Mouse (Mus musculus): ENCODE results near the gene Dbh.
A peak's percentile ranks its signal among the peaks of the same experiment; 100 is the strongest.

Gene Dbh

GRCm38 (mm10) chr2:27163851-27164250 lies 1.2 kb upstream of the Dbh start:
- DNase-seq (ENCODE audit: low spot score in 2 of 2): no peak

DNA sequence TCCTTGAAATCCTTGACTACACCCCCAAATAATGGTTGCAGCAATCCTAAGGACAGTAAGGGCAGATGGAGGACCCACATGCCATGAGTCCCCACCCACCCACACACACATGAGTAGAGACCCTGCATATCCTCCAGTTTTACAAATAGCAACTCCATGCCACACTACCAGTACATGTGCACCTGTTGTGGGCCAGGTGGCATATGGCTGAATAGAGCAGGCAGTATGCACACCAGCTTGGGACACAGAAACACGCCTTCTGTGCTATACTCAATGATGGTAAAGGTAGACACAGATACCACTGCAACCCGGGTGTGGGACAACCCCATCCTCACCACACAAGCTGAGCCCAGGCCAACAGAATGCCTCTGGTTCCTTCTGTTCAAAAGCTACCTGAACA lies 1.0 kb downstream of the Dbh start:
- DNase-seq (ENCODE audit: low spot score in 2 of 2): no peak

DNA sequence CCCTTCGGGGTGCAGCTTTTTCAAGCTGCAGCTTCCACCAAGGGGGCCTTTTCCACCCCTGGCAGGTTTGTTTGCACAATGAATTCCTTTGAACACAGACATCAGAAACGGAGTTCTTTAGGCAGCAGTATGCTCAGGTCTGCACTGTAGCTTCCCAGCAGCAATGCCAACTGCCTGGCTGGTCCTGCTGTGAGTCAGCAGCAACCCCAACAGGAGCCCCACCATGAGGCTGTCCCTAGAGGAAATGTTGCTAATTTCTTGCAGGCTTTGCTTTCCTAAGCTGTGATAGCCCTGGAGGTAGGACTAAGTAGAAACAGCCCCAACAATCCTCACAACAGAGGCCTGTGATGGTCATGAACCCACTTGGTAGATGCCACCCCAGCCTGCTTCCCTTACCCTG lies 2.0 kb downstream of the Dbh start:
- DNase-seq (ENCODE audit: low spot score in 2 of 2): no peak

DNA sequence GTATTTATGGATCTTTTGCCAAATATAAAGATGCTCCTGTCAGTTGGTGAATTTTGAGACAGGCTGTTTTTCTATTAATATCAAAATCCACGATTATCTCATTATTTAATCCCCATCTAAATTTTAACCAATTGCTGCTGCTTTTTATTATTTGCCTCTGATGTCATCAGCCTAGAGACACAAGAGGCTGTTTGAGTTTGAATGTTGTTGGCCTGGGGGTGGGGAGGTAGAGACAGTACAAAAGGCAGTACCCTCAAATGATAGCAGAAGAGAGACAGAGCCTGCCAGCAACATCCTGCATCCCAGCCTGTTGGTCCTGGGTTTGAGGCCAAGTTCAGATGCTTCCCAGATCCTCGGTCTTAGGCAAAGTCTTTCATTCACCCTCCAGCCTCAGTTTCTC lies 9.2 kb downstream of the Dbh start:
- no peak for DNase-seq (ENCODE audit: low spot score in 2 of 2)

DNA sequence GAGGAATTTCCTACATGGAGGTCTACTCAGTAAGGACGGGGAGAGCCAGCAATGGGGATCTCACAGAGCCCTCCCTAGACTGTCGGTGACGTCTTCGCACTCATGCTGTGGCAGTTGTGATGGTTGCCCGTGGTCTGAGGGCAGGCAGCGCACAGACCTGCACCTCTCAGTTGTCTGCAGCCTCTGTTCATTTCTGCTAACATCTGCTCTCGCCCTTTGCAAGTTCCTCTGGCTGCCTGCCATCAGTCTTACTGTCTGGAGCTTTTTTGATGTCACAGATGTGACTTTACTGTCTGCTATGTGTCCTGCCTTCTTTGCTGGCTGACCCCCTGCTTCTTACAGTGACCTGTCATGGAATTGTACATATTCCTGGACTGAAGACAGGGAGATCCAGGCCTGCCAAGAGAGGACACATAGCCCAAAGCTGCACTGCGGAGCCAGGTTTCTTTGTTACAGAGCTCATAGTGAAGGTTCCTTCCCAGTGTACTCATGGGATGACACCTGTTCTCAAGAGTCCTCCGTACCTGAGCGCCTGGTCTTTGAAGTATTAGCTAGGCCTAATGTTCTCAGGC lies 10.7 kb downstream of the Dbh start:
- DNase-seq (ENCODE audit: low spot score in 2 of 2): no peak

DNA sequence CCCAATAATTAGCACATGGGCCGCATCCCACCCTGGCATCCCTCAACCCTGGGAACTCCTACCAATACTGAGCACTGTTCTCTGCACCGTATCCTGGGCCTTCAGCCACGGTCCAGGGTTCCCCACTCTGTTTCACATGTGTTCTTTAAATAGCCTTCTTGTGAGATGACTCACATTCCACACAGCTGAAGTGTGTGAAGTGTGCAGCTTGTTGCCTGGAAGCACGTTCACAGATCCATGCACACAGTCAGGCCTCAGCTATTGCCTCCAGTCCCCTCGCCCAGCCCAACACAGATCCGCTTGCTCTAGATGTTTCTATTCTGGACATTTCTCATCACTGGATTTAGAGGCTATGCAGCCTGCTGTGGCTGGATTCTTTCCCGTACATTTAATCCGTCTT lies 14.1 kb downstream of the Dbh start:
- no peak for DNase-seq (ENCODE audit: low spot score in 2 of 2)

DNA sequence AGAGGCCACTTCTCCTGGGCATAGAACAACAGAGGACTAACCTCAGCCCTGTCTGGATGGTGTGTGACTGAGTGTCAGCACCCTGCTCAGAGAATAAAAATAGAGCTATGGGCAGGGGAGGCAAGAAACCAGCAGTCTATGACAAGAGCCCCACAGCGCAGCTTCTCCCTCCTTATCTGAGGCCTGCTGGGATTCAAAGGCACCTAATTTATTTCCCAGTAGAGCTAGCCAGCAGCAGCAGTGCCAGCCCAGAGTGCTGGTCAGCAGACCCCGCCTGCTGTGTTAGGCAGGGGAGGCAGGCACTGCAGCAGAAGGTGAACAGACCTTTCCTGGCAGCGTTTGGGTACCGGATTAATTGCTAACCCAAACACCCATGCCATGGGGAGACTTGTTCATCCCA lies 16.9 kb downstream of the Dbh start:
- no peak for DNase-seq (ENCODE audit: low spot score in 2 of 2)

- DNase-seq (ENCODE audit: low spot score in 2 of 2): no peak
These were observed 18.7 kb downstream of the Dbh start for GRCm38 (mm10) chr2:27183734-27184133.

DNA sequence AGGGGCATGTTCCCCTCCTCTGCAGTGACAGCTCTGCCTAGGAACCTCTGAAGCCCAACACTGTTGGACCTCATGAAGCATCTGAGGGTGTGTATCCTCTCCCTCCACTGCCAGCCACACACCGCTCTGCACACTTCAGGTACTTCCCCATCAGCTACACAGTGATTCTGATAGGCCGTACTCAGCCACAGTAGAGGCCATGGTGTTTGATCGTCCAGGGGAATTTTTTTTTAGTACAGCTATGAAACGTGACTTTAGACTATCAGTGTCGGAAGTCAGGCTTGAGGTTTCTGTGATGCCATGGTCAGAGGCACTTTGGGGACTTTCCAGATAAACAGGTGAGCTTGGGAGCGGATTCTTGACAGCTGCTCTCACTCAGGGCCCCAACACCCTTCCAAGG lies 22.5 kb downstream of the Dbh start:
- no peak for DNase-seq (ENCODE audit: low spot score in 2 of 2)

GRCm38 (mm10) chr2:27189994-27190393 lies 25.0 kb downstream of the Dbh start:
- no peak for DNase-seq (ENCODE audit: low spot score in 2 of 2)

DNA sequence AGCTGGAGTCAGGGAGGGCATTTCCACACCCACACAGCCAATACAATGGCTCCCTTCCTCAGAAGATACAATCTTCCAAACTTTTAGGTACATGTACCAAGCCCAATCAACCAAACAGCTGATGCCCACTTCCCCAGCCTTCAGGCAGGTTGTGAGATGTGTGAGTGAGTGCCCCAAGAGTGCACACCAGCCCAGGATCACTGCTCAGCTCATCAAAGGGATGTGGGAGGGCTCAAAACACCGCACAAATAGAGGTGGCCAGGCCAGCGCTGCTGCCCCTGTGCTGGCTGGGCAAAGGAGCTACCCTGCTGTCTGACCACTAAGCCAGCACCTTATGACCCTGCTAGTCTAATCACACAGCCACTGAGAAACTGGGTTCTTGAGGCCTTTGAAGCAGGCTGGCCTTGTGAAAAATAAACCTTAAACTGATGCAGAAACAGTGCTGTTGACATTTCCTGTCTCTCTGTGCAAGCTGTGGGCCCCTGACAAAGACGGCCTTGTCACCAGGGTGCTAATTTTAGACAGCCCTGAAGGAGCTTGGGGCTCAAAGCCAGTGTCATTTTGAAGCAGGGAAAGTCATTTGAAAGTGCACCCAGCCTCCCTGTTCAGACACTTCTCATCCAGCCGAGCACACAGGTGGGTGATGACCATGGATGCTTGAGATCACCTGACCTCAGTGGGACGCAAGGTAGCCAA lies 33.7 kb downstream of the Dbh start:
- no peak for DNase-seq (ENCODE audit: low spot score in 2 of 2)

- no peak for DNase-seq (ENCODE audit: low spot score in 2 of 2)
These were observed 35.6 kb downstream of the Dbh start for GRCm38 (mm10) chr2:27200586-27200985.

DNA sequence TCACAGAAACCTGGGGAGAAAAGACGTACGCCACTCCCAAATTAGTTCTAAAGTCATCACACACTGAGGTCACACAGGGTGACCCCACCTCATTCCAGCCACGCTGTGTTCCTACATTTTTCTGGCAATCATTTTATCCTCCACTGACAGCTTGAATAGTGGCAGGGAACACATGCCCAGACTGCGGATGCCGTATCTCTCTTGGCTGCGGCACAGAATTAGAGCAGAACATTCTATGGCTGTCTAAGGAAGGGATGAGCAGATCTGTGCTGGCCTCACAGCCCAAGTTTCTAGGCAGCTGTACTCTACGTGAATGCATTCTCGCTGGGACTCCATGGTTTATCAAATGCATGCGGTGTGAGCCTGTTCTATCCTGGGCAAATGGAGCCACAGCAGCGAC lies 40.6 kb downstream of the Dbh start:
- no peak for DNase-seq (ENCODE audit: low spot score in 2 of 2)

- DNase-seq (ENCODE audit: low spot score in 2 of 2): no peak
These were observed 41.2 kb downstream of the Dbh start for GRCm38 (mm10) chr2:27206128-27206797.

DNA sequence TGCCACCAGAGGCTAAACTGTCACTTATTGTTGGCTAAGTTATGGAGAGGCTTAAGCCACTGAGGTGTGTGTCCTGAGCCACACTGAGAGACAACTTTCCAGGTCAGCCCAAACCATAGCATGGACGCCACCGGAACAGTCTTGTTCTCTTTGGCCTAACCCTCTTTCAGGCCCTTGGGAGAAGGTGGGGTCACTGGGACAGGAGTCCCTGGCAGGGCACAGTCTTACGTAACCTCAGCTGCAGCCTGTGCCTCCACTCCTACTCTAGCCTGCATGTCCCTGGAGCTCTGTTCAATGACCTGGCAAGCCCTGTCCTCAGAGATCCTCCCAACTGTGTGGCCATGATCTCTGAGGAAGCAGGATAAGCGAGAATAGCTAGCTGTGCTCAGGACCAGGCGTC lies 42.1 kb downstream of the Dbh start:
- no peak for DNase-seq (ENCODE audit: low spot score in 2 of 2)

DNA sequence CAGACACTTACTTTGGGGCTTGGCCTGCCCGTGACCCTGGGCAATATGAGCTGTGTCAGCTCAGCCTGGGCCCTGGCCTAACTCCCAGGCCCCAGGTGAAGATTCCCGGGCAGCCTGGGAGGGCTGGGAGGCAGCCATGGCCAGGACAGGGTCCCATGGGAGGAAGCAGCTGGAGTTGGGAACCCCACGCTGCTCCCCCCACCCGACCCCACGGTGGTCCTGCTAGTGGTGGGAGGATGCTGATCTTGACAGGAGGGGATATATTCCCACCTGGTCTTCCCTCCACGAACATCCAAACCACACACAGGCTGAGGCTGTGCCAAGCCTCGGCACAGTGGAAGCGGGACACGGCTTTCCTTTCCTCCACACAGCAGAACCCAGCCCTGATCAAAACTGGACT lies 44.3 kb downstream of the Dbh start:
- DNase-seq (ENCODE audit: low spot score in 2 of 2): no peak

GRCm38 (mm10) chr2:27209816-27210215 lies 44.8 kb downstream of the Dbh start:
- DNase-seq (ENCODE audit: low spot score in 2 of 2): no peak

- DNase-seq (ENCODE audit: low spot score in 2 of 2): peak; percentile 35 to 77
These were observed 45.2 kb downstream of the Dbh start for GRCm38 (mm10) chr2:27210255-27210654.

- no peak for DNase-seq (ENCODE audit: low spot score in 2 of 2)
These were observed 45.7 kb downstream of the Dbh start for GRCm38 (mm10) chr2:27210676-27211210.

DNA sequence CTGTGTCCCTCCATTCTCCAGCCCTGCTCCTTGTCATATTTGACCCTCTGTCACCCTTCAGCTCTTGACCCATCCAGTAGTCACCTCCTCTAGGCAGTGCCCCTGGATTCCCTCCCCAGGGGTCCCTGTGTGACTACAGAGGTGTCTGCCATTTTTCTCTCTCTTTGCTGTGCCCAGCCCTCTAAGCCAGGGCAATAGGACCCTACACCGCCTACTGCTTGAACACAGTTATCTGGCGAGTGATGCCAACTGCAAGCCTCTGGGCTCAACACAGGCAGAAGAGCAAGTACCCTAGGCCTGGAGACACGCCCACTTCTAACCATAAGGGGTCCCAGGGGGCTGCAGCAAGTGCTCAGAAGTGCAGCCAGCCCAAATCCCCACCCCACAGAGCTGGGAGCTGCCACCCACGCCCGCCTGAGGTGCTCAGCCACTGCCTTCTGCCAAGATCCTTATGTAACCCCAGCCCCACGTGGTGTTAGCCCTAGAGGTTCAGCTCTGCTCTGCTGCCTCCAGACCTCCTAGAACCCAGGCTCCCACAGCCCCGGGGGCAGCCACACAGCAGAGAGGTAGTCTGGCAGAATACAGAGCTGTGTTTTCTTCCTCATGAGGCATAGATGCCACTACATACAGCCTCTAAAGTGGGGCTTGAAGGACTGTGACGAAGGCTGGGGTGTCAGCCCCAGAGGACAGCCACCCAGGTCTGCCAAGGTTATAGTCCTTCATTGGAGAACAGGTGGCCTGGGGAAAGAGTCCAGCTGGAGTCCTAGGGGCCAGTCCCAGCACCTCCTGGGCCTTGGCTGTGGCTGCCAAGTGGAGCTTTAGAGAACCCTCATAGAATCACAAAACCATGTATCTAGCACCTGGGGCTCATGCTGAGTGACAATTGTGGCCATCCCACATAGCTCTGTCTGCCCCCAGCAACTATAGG lies 47.2 kb downstream of the Dbh start:
- peak in 1 of 2 experiments; percentile 43 for DNase-seq (ENCODE audit: low spot score in 2 of 2)

GRCm38 (mm10) chr2:27215537-27215936 lies 50.5 kb downstream of the Dbh start:
- DNase-seq (ENCODE audit: low spot score in 2 of 2): no peak

DNA sequence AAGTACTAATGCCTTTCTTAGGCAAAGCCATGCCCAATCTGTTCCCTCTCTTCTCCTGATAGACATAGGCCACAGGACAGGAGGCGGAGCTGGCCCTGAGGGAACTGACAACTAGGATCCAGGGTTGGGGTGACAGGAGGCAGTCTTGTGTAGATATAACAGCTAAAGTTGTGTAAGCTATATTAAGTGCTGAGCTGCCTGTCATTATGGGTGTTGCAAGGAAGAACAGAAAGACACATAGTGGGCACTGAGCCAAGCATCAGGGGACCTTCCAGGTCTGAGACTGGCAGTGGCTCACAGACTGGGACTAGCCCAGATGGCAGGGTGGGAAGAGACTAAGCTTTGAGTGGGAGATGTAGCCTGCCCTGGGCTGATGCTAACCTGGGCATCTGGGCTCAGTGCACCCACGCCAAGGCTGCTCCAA lies 53.1 kb downstream of the Dbh start:
- DNase-seq (ENCODE audit: low spot score in 2 of 2): no peak
